Mouse (Mus musculus): ENCODE data around the gene Tap1. TPM values are rescaled to one million over a fixed set of nuclear protein-coding genes. Genes with fewer than 3 reads are reported as not detected.

The Tap1 gene
- polyA plus RNA-seq, 1 experiment from 2014 or later = 1.9 TPM

DNA sequence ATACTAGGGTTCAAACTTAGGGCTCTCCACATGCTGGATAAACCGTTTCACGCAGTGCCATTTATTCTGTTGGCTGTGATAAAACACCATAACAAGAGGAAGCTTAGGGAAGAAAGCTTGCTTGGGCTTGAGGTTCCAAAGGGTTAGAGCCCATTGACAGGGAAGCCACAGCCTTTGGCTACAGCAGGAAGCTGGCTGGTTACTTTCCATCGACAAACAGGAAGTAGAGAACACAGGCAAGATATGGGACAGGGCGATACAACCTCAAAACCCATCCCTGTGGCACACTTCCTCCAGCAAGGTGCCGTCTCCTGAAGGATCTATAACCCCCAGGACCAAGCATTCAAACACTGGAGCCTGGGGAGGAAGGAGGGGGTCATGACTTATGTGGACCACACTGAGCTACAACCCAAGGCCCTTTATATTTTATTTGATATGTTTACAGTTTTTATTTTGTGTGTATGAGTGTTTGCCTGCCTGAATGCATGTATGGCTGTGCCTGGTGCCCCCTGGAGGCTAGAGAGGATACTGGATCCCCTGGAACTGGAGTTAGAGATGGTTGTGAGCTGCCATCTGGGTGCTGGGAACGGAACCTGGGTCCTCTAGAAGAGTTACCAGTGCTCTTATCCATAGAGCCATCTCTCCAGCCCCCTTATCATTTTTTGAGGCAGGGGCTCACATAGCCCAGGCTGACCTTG, 22.2 kb upstream of the Tap1 start:
- Histone ChIP-seq H3K9ac (ENCODE audit: low read length) (no peak overlapping the region), H3K4me2 (ENCODE audit: low read length) (no peak overlapping the region), H3K36me3 (ENCODE audit: control insufficient read depth, insufficient read depth, low read length) (no peaks in the 10 kb centered on the region), H3K27ac (replicated peaks in 1 of 2; ENCODE audit: control insufficient read depth in 1 of 2, insufficient read depth in 1 of 2, low read depth in 2 of 2, low read length in 2 of 2) (no peak overlapping the region), H3K9me3 (ENCODE audit: control insufficient read depth, low read length) (0 out of 2 replicates have a peak, but pooled peaks cover 4% of the 10 kb centered on the region), H3K4me1 (ENCODE audit: control insufficient read depth in 2 of 2, insufficient read depth in 2 of 2, low read length in 2 of 2) (no peaks in the 10 kb centered on the region), H3K27me3 (ENCODE audit: control insufficient read depth, insufficient read depth, low read length) (0 out of 2 replicates have a peak, but pooled peaks cover 3% of the 10 kb centered on the region), H3K4me3 (ENCODE audit: control insufficient read depth in 1 of 2, insufficient read depth in 1 of 2, low read depth in 1 of 2, low read length in 2 of 2) (no peak overlapping the region)
- 68% methylated on average over 6 of the region's 6 CpGs for WGBS
- ATAC-seq (ENCODE audit: insufficient number of reproducible peaks, insufficient read depth, low FRiP score, low read depth) = no peak

DNA sequence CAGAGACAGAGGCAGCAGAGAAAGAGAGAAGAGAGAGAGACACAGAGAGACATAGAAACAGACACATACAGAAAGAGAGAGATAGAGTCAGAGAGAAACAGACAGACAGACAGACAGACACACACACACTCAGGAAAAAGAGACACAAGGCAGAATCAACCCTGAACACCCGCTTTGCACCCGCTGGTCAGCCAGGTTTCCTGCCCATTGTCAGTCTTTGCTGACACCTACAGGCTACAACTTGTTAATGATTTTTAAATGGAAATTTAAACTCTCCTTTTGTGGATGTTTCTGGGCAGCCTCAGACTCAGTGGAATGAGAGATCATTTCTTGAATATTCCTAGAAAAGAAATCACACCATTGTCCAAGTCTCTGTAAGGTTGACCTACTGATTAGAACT, 18.1 kb upstream of the Tap1 start:
- peaks cover 9% of the 10 kb centered on the region for H3K9me3 ChIP-seq (ENCODE audit: control insufficient read depth, low read length)
- no peak overlapping the region for H3K4me2 ChIP-seq (ENCODE audit: low read length)
- H3K27ac ChIP-seq (replicated peaks in 1 of 2; ENCODE audit: control insufficient read depth in 1 of 2, insufficient read depth in 1 of 2, low read depth in 2 of 2, low read length in 2 of 2) = no peak overlapping the region
- H3K9ac ChIP-seq (ENCODE audit: low read length) = no peak overlapping the region
- no peaks in the 10 kb centered on the region for H3K36me3 ChIP-seq (ENCODE audit: control insufficient read depth, insufficient read depth, low read length)
- no peak overlapping the region for H3K4me3 ChIP-seq (ENCODE audit: control insufficient read depth in 1 of 2, insufficient read depth in 1 of 2, low read depth in 1 of 2, low read length in 2 of 2)
- ATAC-seq (ENCODE audit: insufficient number of reproducible peaks, insufficient read depth, low FRiP score, low read depth) = no peak
- WGBS = 0% methylated on average over 2 of the region's 2 CpGs
- no peaks in the 10 kb centered on the region for H3K4me1 ChIP-seq (ENCODE audit: control insufficient read depth in 2 of 2, insufficient read depth in 2 of 2, low read length in 2 of 2)
- 0 out of 2 replicates have a peak, but pooled peaks cover 3% of the 10 kb centered on the region for H3K27me3 ChIP-seq (ENCODE audit: control insufficient read depth, insufficient read depth, low read length)

DNA sequence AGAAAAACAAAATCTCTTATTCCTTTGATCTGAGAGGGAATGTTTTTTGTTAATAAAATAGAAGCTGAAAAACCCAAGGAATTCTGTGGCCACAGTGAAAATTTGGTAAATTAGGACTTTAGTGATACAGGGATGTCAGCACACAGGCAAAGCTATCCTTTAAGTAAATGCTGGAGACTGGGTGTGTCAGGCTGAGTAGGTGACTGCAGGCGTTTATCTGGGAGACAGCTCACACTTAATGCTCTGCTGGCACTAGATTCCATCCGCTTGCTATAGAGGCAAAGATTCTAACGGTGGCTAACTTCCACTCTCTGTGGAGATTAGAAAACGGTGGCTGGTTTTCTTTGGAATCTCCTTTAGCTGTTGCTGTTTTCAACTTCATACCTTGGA, 16.9 kb upstream of the Tap1 start:
- 0 out of 2 replicates have a peak, but pooled peaks cover 3% of the 10 kb centered on the region for H3K27me3 ChIP-seq (ENCODE audit: control insufficient read depth, insufficient read depth, low read length)
- WGBS = 19% methylated on average over 4 of the region's 4 CpGs
- no peak overlapping the region for H3K4me3 ChIP-seq (ENCODE audit: control insufficient read depth in 1 of 2, insufficient read depth in 1 of 2, low read depth in 1 of 2, low read length in 2 of 2)
- H3K9me3 ChIP-seq (ENCODE audit: control insufficient read depth, low read length) = peaks cover 8% of the 10 kb centered on the region
- H3K9ac ChIP-seq (ENCODE audit: low read length) = no peak overlapping the region
- no peaks in the 10 kb centered on the region for H3K36me3 ChIP-seq (ENCODE audit: control insufficient read depth, insufficient read depth, low read length)
- H3K4me1 ChIP-seq (ENCODE audit: control insufficient read depth in 2 of 2, insufficient read depth in 2 of 2, low read length in 2 of 2) = no peaks in the 10 kb centered on the region
- no peak overlapping the region for H3K27ac ChIP-seq (replicated peaks in 1 of 2; ENCODE audit: control insufficient read depth in 1 of 2, insufficient read depth in 1 of 2, low read depth in 2 of 2, low read length in 2 of 2)
- no peak overlapping the region for H3K4me2 ChIP-seq (ENCODE audit: low read length)
- no peak for ATAC-seq (ENCODE audit: insufficient number of reproducible peaks, insufficient read depth, low FRiP score, low read depth)

DNA sequence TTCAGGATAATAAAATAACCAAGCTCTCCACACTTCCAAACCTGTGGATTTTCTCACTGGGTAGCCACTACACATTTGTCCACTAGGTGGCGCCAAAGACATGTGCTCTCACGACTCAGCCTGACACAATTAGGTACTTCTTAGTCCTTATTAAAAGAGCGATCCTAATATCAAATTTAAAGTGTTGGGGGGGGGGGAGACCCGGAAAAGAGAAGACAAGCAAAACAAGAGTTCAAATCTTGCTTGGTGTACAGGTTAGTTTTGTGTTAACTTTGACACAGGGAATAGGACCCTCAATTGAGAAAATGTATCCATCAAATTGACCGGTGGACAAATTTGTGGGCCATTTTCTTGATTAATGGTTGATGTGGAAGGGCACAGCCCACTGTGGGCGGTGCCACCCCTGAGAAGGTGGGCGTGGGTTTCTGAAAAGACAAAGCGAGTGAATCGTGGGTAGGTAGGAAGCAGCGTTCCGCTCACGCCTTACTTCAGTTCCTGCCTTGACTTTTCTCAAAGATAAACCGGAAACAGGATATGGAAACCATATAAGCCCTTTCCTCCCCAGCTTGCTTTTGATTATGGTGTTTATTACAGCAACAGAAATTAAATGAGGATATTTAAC, 16.4 kb upstream of the Tap1 start:
- peaks cover 5% of the 10 kb centered on the region for H3K9me3 ChIP-seq (ENCODE audit: control insufficient read depth, low read length)
- H3K4me1 ChIP-seq (ENCODE audit: control insufficient read depth in 2 of 2, insufficient read depth in 2 of 2, low read length in 2 of 2) = no peaks in the 10 kb centered on the region
- WGBS = 32% methylated on average over 13 of the region's 13 CpGs
- no peak overlapping the region for H3K27ac ChIP-seq (replicated peaks in 1 of 2; ENCODE audit: control insufficient read depth in 1 of 2, insufficient read depth in 1 of 2, low read depth in 2 of 2, low read length in 2 of 2)
- ATAC-seq (ENCODE audit: insufficient number of reproducible peaks, insufficient read depth, low FRiP score, low read depth) = no peak
- H3K27me3 ChIP-seq (ENCODE audit: control insufficient read depth, insufficient read depth, low read length) = 0 out of 2 replicates have a peak, but pooled peaks cover 3% of the 10 kb centered on the region
- no peak overlapping the region for H3K9ac ChIP-seq (ENCODE audit: low read length)
- H3K4me3 ChIP-seq (ENCODE audit: control insufficient read depth in 1 of 2, insufficient read depth in 1 of 2, low read depth in 1 of 2, low read length in 2 of 2) = no peak overlapping the region
- no peaks in the 10 kb centered on the region for H3K36me3 ChIP-seq (ENCODE audit: control insufficient read depth, insufficient read depth, low read length)
- H3K4me2 ChIP-seq (ENCODE audit: low read length) = 0 out of 2 replicates have a peak overlapping the region, but pooled peaks have one; percentile 13

DNA sequence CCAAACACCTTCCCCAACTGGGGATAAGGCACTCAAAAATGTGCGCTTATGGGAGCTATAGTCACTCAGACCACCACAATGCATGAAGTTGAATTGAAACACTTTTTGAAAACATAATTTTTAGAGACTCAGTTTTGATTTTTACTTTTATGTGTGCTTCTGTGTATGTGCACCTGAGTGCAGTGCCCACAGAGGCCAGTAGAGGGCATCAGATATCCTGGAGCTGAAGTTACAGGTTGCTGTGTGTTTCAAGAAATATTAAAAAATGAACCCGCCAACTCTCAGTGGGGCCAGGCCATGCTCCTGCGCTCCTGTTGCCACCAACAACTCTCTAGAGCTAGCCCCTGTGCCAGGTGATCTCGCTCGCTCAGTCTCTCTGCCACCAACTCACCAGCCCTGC, 14.8 kb upstream of the Tap1 start:
- Histone ChIP-seq H3K27me3 (ENCODE audit: control insufficient read depth, insufficient read depth, low read length) (0 out of 2 replicates have a peak, but pooled peaks cover 3% of the 10 kb centered on the region), H3K4me2 (ENCODE audit: low read length) (no peak overlapping the region), H3K27ac (replicated peaks in 1 of 2; ENCODE audit: control insufficient read depth in 1 of 2, insufficient read depth in 1 of 2, low read depth in 2 of 2, low read length in 2 of 2) (no peak overlapping the region), H3K4me1 (ENCODE audit: control insufficient read depth in 2 of 2, insufficient read depth in 2 of 2, low read length in 2 of 2) (no peaks in the 10 kb centered on the region), H3K9me3 (ENCODE audit: control insufficient read depth, low read length) (peaks cover 13% of the 10 kb centered on the region), H3K9ac (ENCODE audit: low read length) (no peak overlapping the region), H3K36me3 (ENCODE audit: control insufficient read depth, insufficient read depth, low read length) (no peaks in the 10 kb centered on the region), H3K4me3 (ENCODE audit: control insufficient read depth in 1 of 2, insufficient read depth in 1 of 2, low read depth in 1 of 2, low read length in 2 of 2) (no peak overlapping the region)
- ATAC-seq (ENCODE audit: insufficient number of reproducible peaks, insufficient read depth, low FRiP score, low read depth) = no peak
- WGBS = 93% methylated on average over 5 of the region's 5 CpGs

DNA sequence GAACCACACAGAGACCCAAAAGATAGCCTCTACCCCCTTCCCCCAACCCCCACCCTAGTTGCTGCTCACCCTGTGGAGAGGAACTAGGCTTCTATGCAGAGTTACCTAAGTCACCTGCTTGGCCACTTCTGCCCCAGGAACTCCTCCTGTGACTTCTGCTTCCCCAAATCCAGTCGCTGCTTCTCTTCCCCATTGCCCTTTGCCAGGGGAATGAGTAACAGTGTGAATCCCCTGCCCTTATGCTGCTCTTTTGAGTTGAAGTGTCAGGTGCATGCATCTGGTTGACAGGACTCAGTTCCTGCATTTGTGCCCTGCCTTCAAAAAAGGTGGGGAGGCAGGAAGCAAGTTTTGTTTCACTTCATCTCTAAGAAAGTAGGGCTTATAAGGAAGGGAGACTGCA, 13.3 kb upstream of the Tap1 start:
- Histone ChIP-seq H3K4me3 (ENCODE audit: control insufficient read depth in 1 of 2, insufficient read depth in 1 of 2, low read depth in 1 of 2, low read length in 2 of 2) (no peak overlapping the region), H3K36me3 (ENCODE audit: control insufficient read depth, insufficient read depth, low read length) (no peaks in the 10 kb centered on the region), H3K27me3 (ENCODE audit: control insufficient read depth, insufficient read depth, low read length) (0 out of 2 replicates have a peak, but pooled peaks cover under 1% of the 10 kb centered on the region), H3K9ac (ENCODE audit: low read length) (no peak overlapping the region), H3K9me3 (ENCODE audit: control insufficient read depth, low read length) (peaks cover 14% of the 10 kb centered on the region), H3K27ac (replicated peaks in 1 of 2; ENCODE audit: control insufficient read depth in 1 of 2, insufficient read depth in 1 of 2, low read depth in 2 of 2, low read length in 2 of 2) (no peak overlapping the region), H3K4me2 (ENCODE audit: low read length) (no peak overlapping the region), H3K4me1 (ENCODE audit: control insufficient read depth in 2 of 2, insufficient read depth in 2 of 2, low read length in 2 of 2) (no peaks in the 10 kb centered on the region)
- WGBS = 54% methylated on average over 1 of the region's 1 CpGs
- ATAC-seq (ENCODE audit: insufficient number of reproducible peaks, insufficient read depth, low FRiP score, low read depth) = no peak

DNA sequence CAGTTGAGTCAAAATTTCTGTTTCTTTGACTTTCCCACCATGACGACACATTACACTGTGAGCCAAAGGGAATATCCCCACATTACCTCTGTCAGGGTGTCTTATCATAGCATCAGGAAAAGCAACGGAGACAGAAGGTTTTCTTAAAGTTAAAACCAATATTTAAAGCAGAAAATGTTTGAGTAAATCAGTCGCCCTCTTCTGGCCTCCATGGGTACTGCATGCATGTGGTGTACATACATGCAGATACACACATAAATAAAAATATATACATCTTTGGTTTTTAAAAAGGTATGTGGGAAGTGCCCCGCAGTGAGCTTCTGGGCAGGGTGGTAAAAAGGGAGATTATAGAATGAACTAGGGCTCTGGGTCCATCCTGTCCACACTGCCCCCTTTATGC, 10.2 kb upstream of the Tap1 start:
- Histone ChIP-seq H3K36me3 (ENCODE audit: control insufficient read depth, insufficient read depth, low read length) (no peaks in the 10 kb centered on the region), H3K9me3 (ENCODE audit: control insufficient read depth, low read length) (peaks cover 14% of the 10 kb centered on the region), H3K4me2 (ENCODE audit: low read length) (no peak overlapping the region), H3K27me3 (ENCODE audit: control insufficient read depth, insufficient read depth, low read length) (peaks cover under 1% of the 10 kb centered on the region), H3K27ac (replicated peaks in 1 of 2; ENCODE audit: control insufficient read depth in 1 of 2, insufficient read depth in 1 of 2, low read depth in 2 of 2, low read length in 2 of 2) (no peak overlapping the region), H3K4me1 (ENCODE audit: control insufficient read depth in 2 of 2, insufficient read depth in 2 of 2, low read length in 2 of 2) (no peaks in the 10 kb centered on the region), H3K4me3 (ENCODE audit: control insufficient read depth in 1 of 2, insufficient read depth in 1 of 2, low read depth in 1 of 2, low read length in 2 of 2) (no peak overlapping the region), H3K9ac (ENCODE audit: low read length) (no peak overlapping the region)
- ATAC-seq (ENCODE audit: insufficient number of reproducible peaks, insufficient read depth, low FRiP score, low read depth) = no peak
- 54% methylated on average over 4 of the region's 4 CpGs for WGBS
